Mouse (Mus musculus): Measurements from ENCODE around the gene Rhoj.
"Not testable (repeated sequence)": the region's sequence is repeated elsewhere in the genome, so short reads cannot be mapped to it uniquely, and the experiment has no call there.

Rhoj gene

GRCm38 (mm10) chr12:75307961-75308951 lies at the start of gene Rhoj:
Gene Rhoj, plus strand, starts transcription at chr12:75308322.
- peak; percentile 19 for DNase-seq

GRCm38 (mm10) chr12:75271726-75272125 lies 36.4 kb upstream of the Rhoj start:
- DNase-seq, result no peak

DNA sequence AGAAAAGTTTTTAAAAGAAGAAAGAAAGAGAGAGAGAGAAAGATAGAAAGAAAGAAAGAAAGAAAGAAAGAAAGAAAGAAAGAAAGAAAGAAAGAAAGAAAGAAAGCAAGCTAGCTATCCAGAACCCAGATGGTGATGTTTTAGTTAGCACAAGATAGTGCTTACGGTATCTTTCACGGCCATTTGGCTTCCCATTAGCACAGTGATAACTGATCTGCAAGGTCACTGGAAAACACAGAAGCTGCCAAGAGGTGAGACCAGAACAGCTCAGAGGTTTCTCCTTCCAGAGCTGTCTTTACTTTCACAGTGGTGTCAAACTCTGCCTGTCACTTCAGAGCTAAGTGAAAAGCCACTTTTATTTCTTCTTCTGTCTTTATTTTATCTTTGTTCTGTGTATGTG lies 32.4 kb upstream of the Rhoj start:
- no peak for DNase-seq

- no peak for DNase-seq
These were observed 30.7 kb upstream of the Rhoj start for GRCm38 (mm10) chr12:75277425-75277824.

- DNase-seq, result peak; percentile 24
These were observed 27.6 kb upstream of the Rhoj start for GRCm38 (mm10) chr12:75280502-75280901.

GRCm38 (mm10) chr12:75283226-75283625 lies 24.9 kb upstream of the Rhoj start:
- peak; percentile 67 for DNase-seq

DNA sequence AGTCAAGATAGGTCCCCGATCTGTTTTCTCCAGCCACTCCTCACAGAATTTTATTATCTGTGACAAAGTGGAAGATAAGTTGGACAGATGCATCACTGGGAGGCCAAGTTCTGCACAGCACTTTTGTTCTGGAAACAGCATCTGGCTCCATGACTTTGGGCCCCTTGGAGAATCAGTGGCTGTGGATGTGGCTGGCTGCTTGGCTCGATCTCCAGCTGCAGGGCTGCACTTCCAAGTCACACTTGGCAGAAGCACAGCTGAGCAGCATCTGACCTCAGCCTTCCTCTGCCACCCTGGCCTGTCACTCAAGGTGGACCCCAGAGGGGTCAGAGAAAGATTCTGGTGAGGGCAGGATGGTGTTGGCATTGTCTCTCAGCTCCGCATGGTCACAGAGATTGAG lies 22.0 kb upstream of the Rhoj start:
- no peak for DNase-seq

DNA sequence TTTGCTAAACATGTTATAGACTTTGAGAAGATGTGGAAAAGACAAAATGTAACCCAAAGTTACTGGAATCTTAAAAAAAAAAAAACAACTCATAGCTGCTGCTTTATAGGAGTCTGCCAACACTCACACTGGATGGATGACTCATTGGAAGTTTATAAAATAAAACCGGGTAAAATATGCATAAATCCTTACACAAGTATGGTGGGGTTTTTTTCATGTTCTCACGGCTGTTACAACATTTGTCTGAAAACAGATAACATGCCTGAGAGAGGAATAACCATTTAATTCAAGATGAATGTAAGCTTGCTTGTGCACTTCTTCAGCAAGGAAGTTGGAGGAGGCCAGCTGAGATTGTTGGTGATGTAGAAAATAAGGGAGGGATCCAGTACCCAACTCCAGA lies 17.6 kb upstream of the Rhoj start:
- DNase-seq, result no peak

- DNase-seq, result no peak
These were observed 16.6 kb upstream of the Rhoj start for GRCm38 (mm10) chr12:75291556-75291955.

GRCm38 (mm10) chr12:75292939-75293338 lies 15.2 kb upstream of the Rhoj start:
- DNase-seq, result no peak

DNA sequence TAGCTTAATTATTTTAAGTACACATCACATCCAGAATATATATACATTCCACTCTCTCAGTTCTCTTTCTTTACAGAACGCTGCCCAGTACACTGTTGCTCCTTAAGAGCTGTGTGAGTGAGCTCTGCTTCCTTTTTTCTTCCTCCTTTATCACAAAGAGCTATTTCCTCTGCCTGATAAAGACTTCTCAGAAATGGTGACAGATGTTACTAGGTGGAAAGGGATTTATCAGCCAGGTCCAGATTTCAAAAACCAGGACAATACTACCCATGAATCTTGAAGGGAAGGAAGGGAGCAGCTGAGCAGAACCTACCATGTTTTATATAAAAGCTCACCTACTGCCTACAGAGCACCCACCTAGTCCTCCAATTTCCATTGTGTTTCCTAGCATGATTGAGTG lies 8.3 kb upstream of the Rhoj start:
- DNase-seq, result no peak

GRCm38 (mm10) chr12:75304132-75304531 lies 4.0 kb upstream of the Rhoj start:
- DNase-seq, result no peak

DNA sequence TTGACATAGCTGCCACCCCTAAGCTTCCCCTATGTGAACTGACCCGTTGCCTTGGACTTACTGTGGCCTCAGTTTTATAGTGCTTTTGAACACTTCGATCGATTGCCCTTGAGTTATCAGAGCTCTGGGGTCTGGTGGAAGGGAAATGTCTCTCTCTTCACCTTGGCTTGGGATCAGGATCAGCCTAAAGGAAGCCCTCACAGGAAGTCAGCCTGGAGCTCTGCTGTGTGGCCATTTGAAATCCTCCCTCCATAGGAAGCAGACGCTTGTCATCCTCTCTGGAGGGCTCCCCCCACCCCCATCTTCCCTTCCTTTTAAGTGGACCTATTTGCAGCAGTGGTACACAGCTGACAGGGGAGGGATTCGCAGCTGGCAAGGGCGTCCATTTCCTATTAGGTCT lies 1.6 kb downstream of the Rhoj start:
- no peak for DNase-seq

DNA sequence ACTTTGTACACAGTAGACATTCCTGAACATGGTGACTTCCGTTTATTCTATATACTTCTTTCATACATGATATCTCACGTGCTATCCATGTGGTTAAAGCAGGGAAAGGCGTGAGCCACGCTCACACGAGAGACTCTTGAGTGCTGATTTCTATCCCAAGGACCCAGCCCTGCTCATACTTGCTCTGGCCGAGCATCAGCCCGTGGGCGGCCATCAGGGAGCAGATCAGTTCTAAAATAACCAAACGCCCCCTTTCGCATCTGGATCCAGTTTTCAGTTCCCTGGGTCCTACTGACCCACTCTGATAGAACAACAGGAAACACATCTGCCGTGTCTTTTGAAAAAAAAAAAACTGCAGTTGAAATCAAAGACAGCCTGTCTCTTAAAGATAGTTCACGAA lies 2.6 kb downstream of the Rhoj start:
- no peak for DNase-seq

GRCm38 (mm10) chr12:75311879-75312278 lies 3.8 kb downstream of the Rhoj start:
- no peak for DNase-seq

- no peak for DNase-seq
These were observed 5.9 kb downstream of the Rhoj start for GRCm38 (mm10) chr12:75313992-75314391.

DNA sequence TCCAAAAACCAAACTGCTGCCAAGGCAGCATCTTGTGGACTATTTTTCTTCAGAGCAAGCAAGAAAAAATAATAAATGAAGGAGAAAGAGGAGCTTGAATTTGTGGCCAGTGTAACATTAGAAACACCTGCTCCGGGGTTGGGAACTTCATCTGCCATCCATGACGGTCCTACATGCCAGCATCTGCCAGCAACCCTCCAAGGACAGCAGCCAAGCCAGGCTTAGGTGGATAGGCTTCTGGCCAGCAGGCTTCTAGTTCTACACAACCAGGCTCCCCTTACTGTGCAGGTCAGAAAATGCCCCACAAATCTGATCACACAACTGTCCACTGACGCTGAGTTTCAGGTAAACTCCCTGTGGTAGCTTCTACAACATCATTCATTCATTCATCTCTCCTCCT lies 7.7 kb downstream of the Rhoj start:
- DNase-seq, result no peak

DNA sequence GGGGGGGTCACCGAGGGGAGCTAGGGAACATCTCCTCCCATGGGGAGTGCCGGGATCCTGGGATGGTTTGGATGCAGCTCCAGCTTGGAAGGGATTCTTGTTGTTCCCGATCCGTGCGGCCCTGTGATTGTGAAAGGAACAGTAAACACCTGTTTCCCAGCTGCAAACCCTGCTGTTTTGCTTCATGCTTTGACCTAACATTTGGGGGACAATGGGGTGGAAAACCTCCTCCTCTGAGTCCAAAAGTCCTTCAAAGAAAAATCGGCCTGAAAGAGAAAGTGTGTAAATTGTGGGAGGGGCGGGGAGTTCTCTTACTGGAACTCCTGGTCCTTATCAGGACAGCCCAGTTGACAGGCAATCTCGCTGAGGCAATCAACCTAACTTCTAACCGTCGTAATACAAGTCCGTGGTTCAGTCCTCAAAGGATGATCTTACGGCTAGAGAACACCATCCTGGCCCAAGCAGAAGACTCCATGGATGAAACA lies 12.4 kb downstream of the Rhoj start:
- no peak for DNase-seq

DNA sequence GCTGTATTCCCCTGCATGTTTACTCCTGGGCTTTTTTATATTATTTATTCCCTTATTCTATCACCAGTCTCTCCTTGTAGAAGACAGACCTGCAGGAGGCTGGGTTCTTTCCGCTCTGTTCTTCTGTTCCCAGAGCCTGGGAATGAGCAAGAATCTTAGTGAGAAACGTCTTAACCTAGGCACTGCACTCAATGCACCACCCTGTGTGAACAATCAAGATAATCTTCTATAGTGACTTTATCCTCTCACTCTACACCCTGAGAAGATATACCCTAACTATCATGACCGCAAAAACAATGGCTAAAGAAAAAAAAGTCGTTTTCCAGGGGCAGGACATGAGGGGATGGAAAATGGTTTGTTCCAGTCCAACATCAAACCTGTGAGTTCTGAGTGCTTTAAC lies 13.1 kb downstream of the Rhoj start:
- no peak for DNase-seq

DNA sequence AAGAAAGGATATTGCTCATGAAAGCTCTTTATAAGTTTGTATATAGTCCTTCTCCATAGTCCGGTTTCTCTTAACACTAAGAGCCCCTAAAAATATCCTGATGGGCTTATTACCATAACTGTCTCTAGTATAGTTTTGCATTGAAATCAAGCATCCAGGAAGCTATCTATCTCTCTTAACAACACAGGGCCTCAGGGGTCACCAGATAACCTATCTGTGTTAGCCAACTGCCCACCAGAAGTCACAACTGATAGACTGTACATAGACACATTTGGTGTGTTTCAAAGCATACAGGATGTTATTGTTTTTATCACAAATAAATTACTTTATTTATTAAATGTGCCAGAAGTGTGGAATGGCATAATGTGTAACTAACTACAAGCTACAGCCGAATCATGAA lies 21.1 kb downstream of the Rhoj start:
- no peak for DNase-seq

GRCm38 (mm10) chr12:75339894-75340293 lies 31.8 kb downstream of the Rhoj start:
- DNase-seq, result no peak

GRCm38 (mm10) chr12:75340331-75340730 lies 32.2 kb downstream of the Rhoj start:
- DNase-seq, result no peak

- no peak for DNase-seq
These were observed 40.4 kb downstream of the Rhoj start for GRCm38 (mm10) chr12:75348551-75348950.

DNA sequence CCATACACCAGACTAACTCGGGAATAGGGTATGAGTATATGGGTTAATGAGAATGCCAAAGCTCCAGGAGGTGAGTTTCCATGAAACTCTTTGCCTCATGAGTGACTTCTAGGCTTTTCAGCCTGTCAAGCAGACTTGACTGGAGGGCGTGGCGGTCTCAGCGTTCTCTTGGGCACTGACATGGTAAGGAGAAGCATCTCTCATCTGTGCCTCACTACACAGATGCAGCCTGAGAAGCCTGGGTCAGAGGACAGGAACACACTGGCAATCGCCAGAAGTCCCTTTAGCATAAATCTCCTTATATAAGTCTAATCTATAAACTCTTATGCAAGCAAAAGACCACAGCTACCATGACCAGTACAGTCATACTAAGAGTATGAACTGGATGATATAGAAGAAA lies 41.4 kb downstream of the Rhoj start:
- DNase-seq, result not testable (repeated sequence)

DNA sequence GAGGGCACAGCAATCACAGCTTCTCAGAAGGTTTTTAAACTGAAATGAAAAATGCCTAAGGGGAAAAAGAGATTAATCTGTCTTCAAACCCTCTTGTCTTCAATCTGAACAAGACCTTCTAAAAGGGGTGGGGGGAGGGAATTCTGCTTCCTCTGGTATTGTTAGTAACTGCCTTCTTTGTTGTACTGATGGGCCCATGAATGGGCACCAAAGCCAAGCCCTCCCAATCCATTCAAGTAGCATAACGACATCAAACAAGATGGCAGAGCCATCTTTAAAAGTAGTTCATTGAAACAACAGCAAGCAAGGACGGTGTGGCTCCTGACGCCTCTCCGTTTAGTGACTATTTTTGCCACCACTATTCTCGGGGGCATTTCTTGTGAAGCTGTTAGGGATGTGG lies 42.6 kb downstream of the Rhoj start:
- no peak for DNase-seq
